Mouse (Mus musculus) forebrain, embryonic 13.5 days (tissue): ENCODE results near the gene Cpsf7. TPM values are rescaled to one million over a fixed set of nuclear protein-coding genes. Genes with fewer than 3 reads are reported as not detected.

Experiments
- ATAC-seq: fragments of 200-750 bp; cut with Nextera tagmentation; 2 replicates; pipeline ENCODE4 v1.8.0; 2017
- H3K27ac ChIP-seq: fragments of 300-500 bp; sonication (generic); 2 replicates; pipeline ENCODE4 v1.5.1; 2015; ENCODE audit warnings: inconsistent platforms, mild to moderate bottlenecking, moderate library complexity
- H3K27me3 ChIP-seq: fragments of 300-500 bp; sonication (generic); 2 replicates; pipeline ENCODE4 v1.6.1; 2015; ENCODE audit warnings: mild to moderate bottlenecking, inconsistent platforms
- H3K36me3 ChIP-seq: fragments of 300-500 bp; sonication (generic); 2 replicates; pipeline ENCODE4 v1.6.1; 2015; ENCODE audit warnings: mild to moderate bottlenecking, inconsistent platforms; ENCODE audit not compliant: poor library complexity, severe bottlenecking
- H3K4me1 ChIP-seq: fragments of 300-500 bp; sonication (generic); 2 replicates; pipeline ENCODE4 v1.6.1; 2015; ENCODE audit warnings: inconsistent platforms
- H3K4me2 ChIP-seq: fragments of 300-500 bp; sonication (generic); 2 replicates; pipeline ENCODE4 v1.6.1; 2015; ENCODE audit warnings: inconsistent platforms, mild to moderate bottlenecking, moderate library complexity
- H3K4me3 ChIP-seq: fragments of 300-500 bp; sonication (generic); 2 replicates; pipeline ENCODE4 v1.5.1; 2015; ENCODE audit warnings: mild to moderate bottlenecking, inconsistent platforms
- H3K9ac ChIP-seq: fragments of 300-500 bp; sonication (generic); 2 replicates; pipeline ENCODE4 v1.6.1; 2015; ENCODE audit warnings: mild to moderate bottlenecking, inconsistent platforms
- H3K9me3 ChIP-seq: fragments of 300-500 bp; sonication (generic); replicated peaks from 2 replicates; pipeline ENCODE4 v1.6.1; 2016; ENCODE audit warnings: inconsistent platforms
- WGBS: fragments of 180-500 bp; shearing (Covaris S2); methylation state at CpG from one replicate; pipeline ENCODE4 v1.1.7; 2015; 5-methylcytosine and 5-hydroxymethylcytosine counted together
- polyA plus RNA-seq: library from polyadenylated mRNA; unstranded; fragments of >200 nt; fragmentation: Nextera tagmentation; extraction: Ambion mirVana; gene quantifications from 2 replicates; pipeline ENCODE4 v1.2.1, GENCODE M21; 2015

Cpsf7 gene
- polyA plus RNA-seq, 1 experiment from 2014 or later: 50.6 TPM

- ATAC-seq: no peak
- Histone ChIP-seq H3K36me3 (peaks cover 49% of the 10 kb centered on the region), H3K9me3 (no peaks in the 10 kb centered on the region), H3K9ac (no peak overlapping the region), H3K27me3 (no peaks in the 10 kb centered on the region), H3K27ac (no peak overlapping the region), H3K4me3 (no peak overlapping the region), H3K4me1 (peaks cover 3% of the 10 kb centered on the region; the same call in 1 of the 2 replicates), H3K4me2 (no peak overlapping the region)
- WGBS: 73% methylated on average over 3 of the region's 3 CpGs
Measured at GRCm38 (mm10) chr19:10590301-10590700, 65.2 kb downstream of the Cpsf7 start.

- Histone ChIP-seq H3K9ac (no peak overlapping the region), H3K36me3 (peaks cover 64% of the 10 kb centered on the region), H3K27ac (no peak overlapping the region), H3K9me3 (no peaks in the 10 kb centered on the region), H3K4me2 (no peak overlapping the region), H3K4me1 (peaks cover 3% of the 10 kb centered on the region; the same call in 1 of the 2 replicates), H3K27me3 (no peaks in the 10 kb centered on the region), H3K4me3 (no peak overlapping the region)
- 93% methylated on average over 6 of the region's 6 CpGs for WGBS
- ATAC-seq: no peak
Measured at GRCm38 (mm10) chr19:10591659-10592377, 66.8 kb downstream of the Cpsf7 start.

Other genes with a start within 250 kb of the Cpsf7 start
- 3.2 TPM in 2 replicates for gene Dagla, start 220.4 kb upstream of the Cpsf7 start, polyA plus RNA-seq
- 4.4 and 5.0 TPM in 2 replicates for gene Syt7, start 136.2 kb upstream of the Cpsf7 start, polyA plus RNA-seq
- 0.25 and 0.40 TPM in 2 replicates for gene Lrrc10b, start 67.8 kb upstream of the Cpsf7 start, polyA plus RNA-seq
- gene Ppp1r32, start 42.3 kb upstream of the Cpsf7 start, polyA plus RNA-seq: 1.5 and 1.9 TPM in 2 replicates
- gene Sdhaf2, start 876 bp downstream of the Cpsf7 start, polyA plus RNA-seq: 60.6 and 61.2 TPM in 2 replicates
- 50.8 and 61.6 TPM in 2 replicates for gene Tmem216, start 31.0 kb downstream of the Cpsf7 start, polyA plus RNA-seq
- gene Cyb561a3, start 51.9 kb downstream of the Cpsf7 start, polyA plus RNA-seq: 14.3 and 15.5 TPM in 2 replicates
- 44.7 and 50.4 TPM in 2 replicates for gene Tmem138, start 52.1 kb downstream of the Cpsf7 start, polyA plus RNA-seq
- gene Ddb1, start 80.1 kb downstream of the Cpsf7 start, polyA plus RNA-seq: 278 and 318 TPM in 2 replicates
- gene Tkfc, start 80.4 kb downstream of the Cpsf7 start, polyA plus RNA-seq: 19.8 and 24.2 TPM in 2 replicates
- 0.27 and 0.91 TPM in 2 replicates for gene Vwce, start 108.9 kb downstream of the Cpsf7 start, polyA plus RNA-seq
- gene Pga5, start 152.8 kb downstream of the Cpsf7 start, polyA plus RNA-seq: not detected in 2 replicates
- 32.1 and 33.3 TPM in 2 replicates for gene Vps37c, start 163.5 kb downstream of the Cpsf7 start, polyA plus RNA-seq
- gene Cd5, start 213.7 kb downstream of the Cpsf7 start, polyA plus RNA-seq: 0.26 TPM in 1 of 2 replicates, not detected in the other